Mouse (Mus musculus) monocyte, adult 5-6 weeks (primary cell): ENCODE data around the gene Ccnt1. TPM values are rescaled to one million over a fixed set of nuclear protein-coding genes. Genes with fewer than 3 reads are reported as not detected.

ENCODE experiments used
- ATAC-seq: fragments of 153-309, 156-312 bp; replicated peaks from 2 replicates; pipeline ENCODE4 v1.8.0; 2017; ENCODE audit warnings: mild to moderate bottlenecking; ENCODE audit not compliant: low TSS enrichment, insufficient number of reproducible peaks, severe bottlenecking, poor library complexity, low FRiP score
- total RNA-seq: library from RNA; stranded (forward); fragments of 200-1000, 200-491, 200-594 nt; gene quantifications from 3 replicates; pipeline ENCODE4 v1.2.3, GENCODE M21; 2017

The Ccnt1 gene
- total RNA-seq, result 112 to 132 TPM (median 124 TPM) in 3 replicates

DNA sequence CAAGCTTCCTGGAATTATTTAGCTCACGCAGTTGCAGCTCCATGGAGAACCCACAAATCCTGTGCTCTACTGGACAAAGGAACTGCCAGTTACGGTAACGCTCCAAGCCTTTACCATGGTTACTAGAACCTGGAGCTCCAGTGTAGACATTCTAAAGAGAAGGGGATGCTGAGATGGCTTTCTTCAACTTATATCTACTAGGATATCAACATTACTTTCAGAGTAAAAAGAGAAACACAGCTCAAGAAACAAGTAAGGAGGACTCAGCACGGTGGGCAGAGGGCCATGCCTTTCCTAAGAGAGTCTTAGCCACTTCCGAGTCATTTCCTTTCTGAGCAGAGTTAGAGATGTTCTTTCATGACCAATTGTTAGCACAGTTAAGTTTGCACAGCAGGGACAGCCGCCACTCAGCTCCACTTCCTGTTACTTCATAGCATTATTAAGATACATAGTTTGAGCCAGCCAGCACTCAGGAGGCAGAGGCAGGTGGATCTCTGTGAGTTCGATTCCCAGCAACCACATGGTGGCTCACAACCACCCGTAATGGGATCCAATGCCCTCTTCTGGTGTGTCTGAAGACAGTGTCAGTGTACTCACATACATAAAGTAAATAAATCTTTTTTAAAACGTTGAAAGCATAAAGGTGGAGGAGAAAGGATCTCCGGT, at the start of gene Ccnt1, which contains the start of gene 4930415O20Rik:
Gene Ccnt1 (minus strand): TSS at position 51 of the 666 bp plus-strand sequence.
Gene 4930415O20Rik (plus strand): TSS at position 132 of the 666 bp plus-strand sequence.
- ATAC-seq, result no peak

DNA sequence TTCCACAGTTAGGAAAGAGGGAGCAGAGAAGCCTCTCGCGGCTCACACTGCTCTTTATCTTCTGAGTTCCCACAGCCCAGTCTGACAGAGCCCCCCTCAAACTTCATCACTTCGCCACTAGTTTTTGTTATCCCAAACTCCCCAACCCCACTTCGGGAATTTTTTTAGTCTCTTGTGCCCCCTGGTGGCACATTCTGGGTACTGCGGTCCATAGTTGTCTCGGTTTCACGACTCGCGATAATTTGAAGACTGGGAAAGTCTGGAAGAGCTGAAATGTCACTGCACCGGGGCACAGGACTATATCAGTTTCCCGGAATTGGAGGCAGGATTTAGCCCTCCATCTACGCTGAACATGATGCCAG, 46.4 kb upstream of the Ccnt1 start:
- ATAC-seq, result no peak

DNA sequence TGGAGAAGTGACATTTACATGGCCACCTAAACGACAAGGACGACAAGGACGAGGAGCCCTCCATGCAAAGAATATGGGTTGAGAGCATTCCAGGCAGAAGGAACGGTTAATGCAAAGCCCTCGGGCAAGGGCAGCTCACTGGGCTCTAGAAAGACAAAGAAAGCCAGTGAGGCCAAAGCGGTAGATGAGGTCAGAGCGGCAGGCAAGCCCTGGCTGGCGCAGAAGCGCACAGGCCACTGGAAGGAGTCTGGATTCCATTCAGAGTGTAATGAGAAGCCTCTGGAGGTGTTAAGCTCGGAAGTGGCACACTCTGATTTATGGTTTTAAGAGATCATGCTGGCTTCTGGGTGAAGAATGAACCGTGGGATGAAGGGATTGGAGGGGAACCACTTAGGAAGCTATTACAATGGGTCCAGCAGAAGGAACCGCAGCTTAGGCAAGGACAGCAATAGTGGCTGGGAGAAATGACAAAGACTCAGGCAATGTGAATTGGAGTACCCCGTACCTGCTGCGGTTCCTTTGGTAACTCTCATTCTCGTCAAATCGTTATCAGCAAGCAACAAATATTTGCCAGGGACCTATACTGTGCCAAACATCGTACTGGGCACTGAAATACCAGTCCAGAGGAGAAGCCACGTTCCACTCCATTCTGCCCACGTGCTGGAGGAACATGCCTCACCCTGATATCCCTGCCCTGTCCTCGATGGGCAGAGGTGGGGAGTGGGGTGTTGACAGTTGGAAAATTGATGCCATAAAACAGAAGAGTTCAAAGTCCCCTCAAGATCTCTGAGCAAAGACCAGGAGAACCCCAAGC, 45.8 kb upstream of the Ccnt1 start:
- no peak for ATAC-seq

DNA sequence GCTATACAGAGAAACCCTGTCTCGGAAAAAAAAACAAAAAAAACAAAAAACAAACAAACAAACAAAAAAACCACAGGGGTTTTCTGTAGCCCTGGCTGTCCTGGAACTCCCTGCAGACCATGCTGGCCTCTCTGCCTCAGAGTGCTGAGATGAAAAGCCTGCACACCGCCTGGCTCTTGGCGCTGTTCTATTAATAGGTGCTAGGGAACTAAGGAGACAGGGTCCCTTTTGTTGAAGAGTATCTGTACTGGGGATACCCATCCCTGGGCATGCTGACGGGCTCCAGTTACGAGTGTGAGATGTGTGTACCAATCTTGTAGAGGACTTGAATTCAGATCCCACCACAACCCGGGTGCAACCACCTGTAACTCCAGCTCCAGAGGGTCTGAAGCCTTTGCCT, 45.0 kb upstream of the Ccnt1 start:
- no peak for ATAC-seq

DNA sequence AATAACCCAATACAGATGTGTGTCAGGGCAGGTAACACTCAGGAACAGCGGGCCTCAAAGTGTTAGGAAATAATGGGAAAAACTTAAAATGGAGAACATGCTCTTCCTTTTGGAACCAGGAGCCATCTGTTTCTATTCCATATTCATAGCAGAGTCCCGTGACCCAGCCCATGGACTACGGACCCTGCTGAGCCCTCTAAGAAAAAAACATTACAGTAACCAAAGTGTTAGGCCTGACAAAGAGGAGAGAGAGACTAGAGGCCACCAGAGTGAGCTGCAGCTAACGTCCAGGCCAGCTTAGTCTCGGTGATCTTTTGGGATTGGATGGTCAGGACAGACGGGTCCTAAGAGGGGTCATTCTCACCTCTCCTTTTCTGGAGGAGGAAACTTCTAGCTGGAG, 44.2 kb upstream of the Ccnt1 start:
- no peak for ATAC-seq

DNA sequence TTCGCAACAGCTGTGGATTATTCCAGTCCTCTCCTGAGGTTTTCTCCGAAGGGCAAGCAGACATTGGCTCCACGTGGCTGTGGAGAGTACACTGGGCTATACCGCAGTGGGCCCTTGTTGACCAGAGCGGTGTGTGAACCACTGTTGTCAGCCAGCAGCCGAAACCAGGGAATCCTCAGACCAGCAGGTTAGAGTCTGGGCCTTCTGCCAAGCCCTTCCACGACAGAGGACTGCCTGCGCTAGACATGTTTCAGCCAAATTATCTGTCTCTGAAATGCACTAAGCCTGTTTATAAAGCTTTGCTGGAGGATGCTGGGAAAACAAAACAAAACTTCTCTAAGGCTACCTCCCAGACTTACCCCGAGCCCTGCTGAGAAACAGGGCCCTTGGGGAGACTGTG, 43.8 kb upstream of the Ccnt1 start:
- no peak for ATAC-seq

DNA sequence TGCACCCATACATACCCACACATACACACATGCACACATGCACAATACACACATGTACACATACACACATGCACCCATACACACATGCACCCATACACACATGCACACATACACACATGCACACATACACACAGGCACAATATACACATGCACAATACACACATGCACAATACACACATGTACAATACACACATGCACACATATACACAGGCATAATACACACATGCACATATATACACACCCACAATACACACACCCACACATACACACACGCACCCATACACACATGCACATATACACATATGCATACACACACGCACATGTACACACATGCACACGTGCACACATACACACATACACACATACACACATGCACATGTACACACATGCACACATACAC, 41.5 kb upstream of the Ccnt1 start:
- no peak for ATAC-seq

DNA sequence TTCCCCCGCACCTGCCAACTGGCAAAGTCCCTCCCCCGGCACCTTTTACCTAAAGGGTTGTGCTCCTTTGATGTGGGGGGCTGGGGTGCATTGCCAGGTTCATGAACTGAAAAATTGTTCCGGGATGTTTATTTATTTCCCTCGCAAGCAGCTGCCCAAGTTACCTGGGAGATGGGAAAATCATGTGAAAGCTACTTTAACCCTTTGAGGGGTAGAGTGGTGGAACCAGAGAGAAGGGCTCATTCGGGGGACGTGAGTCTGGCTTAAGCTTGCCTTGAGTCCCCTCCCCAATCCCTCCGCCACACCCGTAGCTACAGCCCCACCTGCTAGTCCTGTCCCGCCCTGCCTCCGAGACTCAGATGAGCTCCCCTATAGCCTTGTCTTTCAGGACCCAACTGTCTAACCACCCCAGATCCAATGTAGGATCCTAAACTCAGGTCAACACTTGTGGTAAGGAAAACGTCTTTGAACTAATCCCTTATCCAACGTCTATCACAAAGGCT, 39.5 kb upstream of the Ccnt1 start:
- no peak for ATAC-seq

DNA sequence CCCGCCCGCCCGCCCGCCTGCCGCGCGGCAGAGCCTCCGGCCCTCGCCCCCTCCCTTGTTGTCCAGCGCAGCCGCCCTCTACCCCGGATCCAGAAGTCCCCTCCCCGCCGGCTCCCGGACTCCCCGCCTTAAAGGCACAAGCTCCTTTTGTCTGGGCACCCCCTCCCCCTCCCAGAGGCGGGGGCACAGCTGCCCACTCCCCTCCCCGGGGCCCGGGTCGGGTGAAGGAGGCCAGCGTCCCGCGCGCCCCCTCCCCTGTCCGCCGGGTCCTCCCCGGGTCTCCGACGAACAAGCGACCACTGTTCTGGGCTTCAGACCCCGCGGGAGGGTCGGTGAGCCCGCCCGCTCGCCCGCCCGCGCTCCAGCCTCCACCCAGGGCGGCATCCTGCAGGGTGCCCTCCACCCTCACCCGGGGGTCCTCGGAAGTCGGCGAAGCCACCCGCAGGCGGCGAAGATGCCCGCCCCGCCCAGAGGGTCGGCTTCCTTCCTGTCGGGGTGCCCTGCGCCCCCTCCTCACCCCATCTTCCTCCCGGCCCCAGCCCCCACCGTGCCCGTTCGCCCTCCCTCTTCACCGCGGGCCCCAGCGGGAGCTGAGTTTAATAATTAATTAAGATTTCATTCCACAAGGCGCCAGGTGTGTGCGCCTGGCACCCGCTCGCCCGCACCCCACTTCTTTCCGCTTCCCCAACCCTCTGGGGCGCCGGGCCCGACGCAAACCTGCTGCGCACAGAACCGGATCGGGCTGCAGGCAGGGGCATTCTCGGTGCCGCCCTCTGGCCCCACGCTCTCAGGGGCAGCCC, 38.8 kb upstream of the Ccnt1 start, which contains the start of gene Adcy6:
Gene Adcy6 (minus strand): TSS at position 746 of the 800 bp plus-strand sequence.
- ATAC-seq, result no peak

DNA sequence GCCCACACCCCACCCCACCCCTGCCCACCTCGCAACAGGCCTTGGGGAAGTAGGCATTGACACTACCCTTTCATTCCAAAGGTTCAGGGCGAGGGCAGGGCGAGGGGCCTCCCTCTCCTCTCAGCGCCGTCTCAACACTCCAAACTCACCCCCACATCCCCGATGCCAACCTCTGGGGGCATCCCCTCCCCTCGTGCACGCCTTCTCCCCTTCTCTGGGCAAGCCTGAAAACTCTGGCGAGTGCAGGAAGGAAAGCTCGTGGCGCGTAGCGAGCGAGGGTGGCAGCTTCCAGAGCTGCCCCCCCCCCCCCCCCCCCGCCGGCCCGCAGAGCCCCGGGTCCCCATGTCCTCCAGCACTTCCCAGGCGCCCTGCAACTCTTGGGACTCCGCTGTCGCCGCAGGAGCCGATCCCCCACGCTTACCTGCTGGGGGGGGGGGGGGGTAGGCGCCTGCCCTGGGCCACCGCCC, 38.1 kb upstream of the Ccnt1 start:
- ATAC-seq, result no peak

DNA sequence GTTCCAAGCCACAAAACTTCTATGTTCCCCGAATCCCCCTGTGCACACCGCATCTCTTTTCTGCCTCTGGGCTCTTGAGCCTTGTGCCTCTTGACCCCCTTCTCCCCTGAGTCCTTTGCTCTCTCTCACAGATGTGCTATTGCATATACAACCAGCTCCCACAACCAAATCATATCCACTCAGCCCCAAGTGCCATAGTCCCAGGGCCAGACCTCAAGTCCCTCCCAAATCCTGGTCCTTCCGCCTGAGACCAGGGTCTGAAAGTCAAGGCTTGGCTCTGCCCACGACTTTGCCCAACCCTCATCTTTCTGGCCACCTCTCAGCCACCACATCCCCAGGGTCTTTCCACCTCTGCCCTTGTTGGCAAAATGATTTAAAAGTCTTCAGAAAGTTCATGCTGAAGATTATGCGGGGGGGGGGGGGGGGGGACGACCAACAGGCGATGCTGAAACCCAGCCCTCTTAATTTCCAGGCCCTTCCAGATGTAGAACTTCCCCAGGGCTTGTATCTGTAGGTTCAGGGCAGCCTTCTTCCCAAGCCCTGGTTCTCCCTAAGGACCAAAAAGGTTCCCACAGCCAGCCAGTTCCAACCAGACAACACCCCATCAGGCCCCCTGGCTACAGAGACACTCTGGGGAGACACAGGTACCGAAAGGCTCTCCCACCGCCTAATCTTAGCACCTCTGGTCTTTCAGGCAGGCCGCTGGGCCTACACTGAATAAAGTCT, 37.5 kb upstream of the Ccnt1 start:
- ATAC-seq, result no peak

DNA sequence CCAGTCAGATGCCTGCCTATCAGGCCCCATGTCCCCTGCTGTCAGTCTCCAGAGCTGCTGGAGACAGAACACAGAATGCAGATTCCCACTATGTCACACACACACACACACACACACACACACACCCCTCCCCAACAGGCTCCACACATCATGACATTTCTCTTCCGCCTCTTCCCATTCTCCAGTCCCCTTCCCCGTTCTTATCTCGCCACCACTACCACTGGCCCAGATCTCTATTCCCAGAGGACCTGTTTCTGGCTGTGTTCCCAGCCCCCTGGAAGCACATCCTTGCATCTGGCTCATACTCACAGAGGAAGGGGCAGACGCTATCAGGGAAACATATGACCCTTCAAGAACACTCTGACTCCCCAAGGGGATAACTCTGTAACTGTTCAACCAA, 36.8 kb upstream of the Ccnt1 start:
- no peak for ATAC-seq

DNA sequence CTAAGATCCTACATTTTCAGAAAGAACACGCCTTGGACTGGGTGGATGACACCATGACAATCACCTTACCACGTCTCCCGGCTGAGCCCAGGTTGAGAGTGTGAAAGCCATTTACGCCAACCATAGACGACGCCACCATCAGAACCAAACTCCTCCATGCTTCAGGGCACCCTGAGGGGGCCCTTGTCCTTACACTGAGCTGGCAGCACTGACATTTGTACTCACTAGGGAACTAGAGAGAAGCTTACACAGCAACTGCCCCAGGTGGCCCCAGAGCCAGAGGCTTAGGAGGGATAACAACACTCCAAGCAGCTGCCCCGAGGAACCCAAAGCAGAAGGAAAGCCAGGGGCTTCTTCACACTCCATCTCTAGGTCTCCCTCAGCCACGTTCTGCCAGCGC, 36.0 kb upstream of the Ccnt1 start:
- ATAC-seq, result no peak

DNA sequence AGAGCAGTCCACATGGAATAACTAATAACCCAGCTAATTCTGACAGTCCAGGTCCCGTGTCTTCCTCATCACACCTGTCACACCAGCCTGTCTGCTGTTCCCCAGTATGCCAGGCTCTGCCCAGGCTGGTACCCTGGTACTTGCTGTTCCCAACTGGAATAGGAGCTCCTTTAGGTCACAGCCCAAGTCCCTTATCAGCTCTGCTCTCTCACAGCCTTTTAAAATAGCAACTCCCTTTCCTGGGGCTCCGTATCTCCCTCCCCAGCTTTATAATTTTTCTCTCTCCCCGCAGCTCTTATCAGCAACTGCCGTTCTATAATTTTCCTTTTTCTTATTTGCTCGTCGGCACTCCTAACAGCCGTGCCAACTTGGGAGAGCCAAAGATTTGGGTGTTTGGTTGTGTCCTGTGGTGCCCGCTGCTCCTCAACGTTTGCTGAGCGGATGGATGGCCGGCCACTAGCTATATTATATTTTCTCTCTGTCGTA, 35.4 kb upstream of the Ccnt1 start:
- ATAC-seq, result no peak

DNA sequence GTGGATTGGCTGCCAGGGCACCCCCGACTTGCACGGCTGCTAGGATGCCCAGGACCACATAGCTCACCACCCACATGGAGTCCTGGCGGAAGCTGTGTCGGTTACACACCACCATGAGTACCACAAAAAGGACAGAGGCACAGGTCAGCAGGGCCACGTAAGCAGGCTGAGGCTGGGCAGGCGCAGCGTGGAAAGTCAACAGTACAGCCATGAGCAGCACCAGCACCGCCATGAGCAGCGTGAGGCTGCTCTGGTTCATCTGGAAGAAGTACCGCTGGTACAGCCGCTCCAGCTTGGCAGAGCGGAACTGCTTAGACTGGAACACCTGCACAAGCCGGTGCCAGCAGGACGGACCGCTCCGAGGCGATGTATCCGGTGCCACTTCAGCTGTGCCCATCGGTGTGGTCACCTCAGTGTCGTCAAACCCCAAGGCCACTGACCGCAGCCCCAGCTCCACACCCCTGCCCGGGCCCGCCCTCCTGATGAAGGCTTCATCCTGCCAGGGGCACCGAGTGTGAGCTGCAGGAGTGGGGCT, 33.4 kb upstream of the Ccnt1 start:
- ATAC-seq, result no peak

DNA sequence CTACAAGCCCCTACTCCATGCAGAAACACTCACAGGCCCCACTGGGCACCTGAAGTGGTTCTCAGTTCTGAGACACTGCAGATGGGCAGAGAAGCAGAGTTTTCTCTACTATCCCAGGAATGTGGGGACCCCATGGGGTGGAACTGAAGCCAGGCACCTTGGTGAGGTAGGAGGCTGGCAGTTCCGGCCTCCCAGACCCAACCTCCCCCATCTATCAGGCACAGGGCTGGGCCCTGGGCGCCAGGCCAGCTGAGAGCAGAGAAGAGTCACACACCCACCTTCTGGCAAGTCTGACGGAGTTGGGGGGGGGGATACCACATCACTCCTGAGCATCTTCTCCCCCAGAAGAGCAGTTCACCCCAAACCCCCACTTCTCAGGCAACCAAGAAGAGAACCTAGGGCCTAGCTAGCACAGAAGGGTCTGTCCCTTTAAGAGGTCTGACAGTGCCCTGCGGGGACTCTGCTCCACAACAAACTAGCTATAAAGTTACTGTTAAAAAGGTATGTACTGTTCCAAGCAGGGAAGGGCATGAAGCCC, 32.3 kb upstream of the Ccnt1 start:
- ATAC-seq, result no peak

DNA sequence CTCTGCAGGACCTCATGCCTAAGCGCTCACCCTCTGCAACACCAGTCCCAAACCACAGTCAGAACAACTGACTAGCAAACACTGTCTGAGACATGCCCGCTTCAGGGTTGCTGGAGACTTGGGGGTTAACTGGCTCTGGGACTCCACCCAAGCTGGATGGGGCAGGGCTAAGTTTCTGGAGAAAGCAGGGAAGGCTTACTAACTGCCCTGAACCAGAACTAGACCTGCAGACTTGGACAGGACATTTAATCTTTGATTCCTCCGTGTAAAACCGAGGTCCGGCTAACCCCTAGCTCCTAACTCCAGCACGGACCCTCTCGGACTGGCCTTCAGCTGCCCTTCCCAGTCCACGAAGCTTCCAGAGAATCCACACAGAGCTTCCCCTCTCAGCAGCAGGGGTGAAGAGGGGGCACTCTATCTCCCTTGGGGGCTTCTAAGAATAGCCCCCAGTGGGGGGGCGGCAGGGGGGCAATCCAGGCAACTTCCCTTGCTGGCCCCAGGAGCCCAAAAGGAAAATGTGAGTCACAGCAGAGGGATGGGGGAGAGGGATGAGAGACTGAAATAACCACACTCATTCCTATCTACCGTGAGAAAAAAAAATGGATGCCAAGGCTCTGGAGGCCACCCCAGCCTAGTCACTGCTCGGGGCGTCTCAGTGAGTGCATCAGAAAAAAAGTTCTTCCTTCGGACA, 31.6 kb upstream of the Ccnt1 start:
- ATAC-seq, result no peak
